Mouse (Mus musculus) intestine, embryonic 16.5 days (tissue): Measurements from ENCODE around the gene Slc3a1. TPM values are rescaled to one million over a fixed set of nuclear protein-coding genes. Genes with fewer than 3 reads are reported as not detected.

Experiments
- ATAC-seq: fragments of 200-750 bp; cut with Nextera tagmentation; 2 replicates; pipeline ENCODE4 v1.8.0; 2017; ENCODE audit warnings: moderate TSS enrichment, moderate library complexity
- H3K27ac ChIP-seq: fragments of 300-500 bp; sonication (generic); 2 replicates; pipeline ENCODE4 v1.5.1; 2014; ENCODE audit warnings: mild to moderate bottlenecking, low read length
- H3K27me3 ChIP-seq: fragments of 300-500 bp; sonication (generic); replicated peaks from 2 replicates; pipeline ENCODE4 v1.6.1; 2014; ENCODE audit warnings: low read length, control low read depth, mixed read lengths; ENCODE audit not compliant: control insufficient read depth, insufficient read depth
- H3K36me3 ChIP-seq: fragments of 300-500 bp; sonication (generic); 2 replicates; pipeline ENCODE4 v1.6.1; 2014; ENCODE audit warnings: low read length, control low read depth; ENCODE audit not compliant: control insufficient read depth, insufficient read depth
- H3K4me1 ChIP-seq: fragments of 300-500 bp; sonication (generic); 2 replicates; pipeline ENCODE4 v1.6.1; 2014; ENCODE audit warnings: low read length, control low read depth, mixed read lengths; ENCODE audit not compliant: control insufficient read depth, insufficient read depth
- H3K4me2 ChIP-seq: fragments of 300-500 bp; sonication (generic); 2 replicates; pipeline ENCODE4 v1.6.1; 2014; ENCODE audit warnings: low read depth, low read length, control low read depth
- H3K4me3 ChIP-seq: fragments of 300-500 bp; sonication (generic); 2 replicates; pipeline ENCODE4 v1.5.1; 2014; ENCODE audit warnings: mild to moderate bottlenecking, low read length
- H3K9ac ChIP-seq: fragments of 300-500 bp; sonication (generic); 2 replicates; pipeline ENCODE4 v1.6.1; 2014; ENCODE audit warnings: low read depth, low read length
- H3K9me3 ChIP-seq: fragments of 300-500 bp; sonication (generic); 2 replicates; pipeline ENCODE4 v1.6.1; 2016; ENCODE audit warnings: low read length, control low read depth; ENCODE audit not compliant: control insufficient read depth
- WGBS: fragments of 180-500 bp; shearing (Covaris S2); extraction: QIAGEN DNeasy Blood & Tissue Kit; methylation state at CpG from one replicate; pipeline ENCODE4 v1.1.7; 2014; 5-methylcytosine and 5-hydroxymethylcytosine counted together
- polyA plus RNA-seq: library from polyadenylated mRNA; unstranded; fragments of >200 nt; fragmentation: Nextera tagmentation; extraction: Ambion mirVana; gene quantifications from 2 replicates; pipeline ENCODE4 v1.2.1, GENCODE M21; 2015

The Slc3a1 gene
- polyA plus RNA-seq, 1 experiment from 2014 or later, result 72.2 TPM

- Histone ChIP-seq H3K4me2 (no peak overlapping the region), H3K4me1 (no peaks in the 10 kb centered on the region), H3K4me3 (no peak overlapping the region), H3K27me3 (no peaks in the 10 kb centered on the region), H3K9ac (no peak overlapping the region), H3K27ac (no peak overlapping the region), H3K36me3 (no peaks in the 10 kb centered on the region), H3K9me3 (no peaks in the 10 kb centered on the region)
- WGBS, result 77% methylated on average over 6 of the region's 6 CpGs
- ATAC-seq, result no peak
These were observed 14.7 kb upstream of the Slc3a1 start for GRCm38 (mm10) chr17:85013485-85013884.

GRCm38 (mm10) chr17:85014632-85015031 is 13.5 kb upstream of the Slc3a1 start:
- Histone ChIP-seq H3K4me1 (no peaks in the 10 kb centered on the region), H3K4me3 (no peak overlapping the region), H3K9me3 (no peaks in the 10 kb centered on the region), H3K9ac (no peak overlapping the region), H3K27me3 (no peaks in the 10 kb centered on the region), H3K36me3 (no peaks in the 10 kb centered on the region), H3K27ac (no peak overlapping the region), H3K4me2 (no peak overlapping the region)
- 90% methylated on average over 3 of the region's 3 CpGs for WGBS
- no peak for ATAC-seq

GRCm38 (mm10) chr17:85018344-85018743 is 9.8 kb upstream of the Slc3a1 start:
- no peaks in the 10 kb centered on the region for H3K36me3 ChIP-seq
- H3K4me1 ChIP-seq, result no peaks in the 10 kb centered on the region
- no peak overlapping the region for H3K4me2 ChIP-seq
- no peak for ATAC-seq
- 89% methylated on average over 3 of the region's 3 CpGs for WGBS
- H3K27me3 ChIP-seq, result no peaks in the 10 kb centered on the region
- H3K9ac ChIP-seq, result no peak overlapping the region
- H3K27ac ChIP-seq, result no peak overlapping the region
- H3K9me3 ChIP-seq, result no peaks in the 10 kb centered on the region
- no peak overlapping the region for H3K4me3 ChIP-seq

- no peak for ATAC-seq
- 78% methylated on average over 5 of the region's 5 CpGs for WGBS
- no peaks in the 10 kb centered on the region for H3K27me3 ChIP-seq
- H3K27ac ChIP-seq, result no peak overlapping the region
- H3K9ac ChIP-seq, result no peak overlapping the region
- no peak overlapping the region for H3K4me3 ChIP-seq
- H3K4me2 ChIP-seq, result no peak overlapping the region
- 0 out of 2 replicates have a peak, but pooled peaks cover under 1% of the 10 kb centered on the region for H3K4me1 ChIP-seq
- H3K9me3 ChIP-seq, result no peaks in the 10 kb centered on the region
- no peaks in the 10 kb centered on the region for H3K36me3 ChIP-seq
These were observed 9.4 kb upstream of the Slc3a1 start for GRCm38 (mm10) chr17:85018794-85019193.

GRCm38 (mm10) chr17:85020343-85020742 is 7.8 kb upstream of the Slc3a1 start:
- Histone ChIP-seq H3K9me3 (no peaks in the 10 kb centered on the region), H3K27me3 (no peaks in the 10 kb centered on the region), H3K4me1 (0 out of 2 replicates have a peak, but pooled peaks cover 5% of the 10 kb centered on the region), H3K36me3 (no peaks in the 10 kb centered on the region), H3K4me3 (no peak overlapping the region), H3K9ac (no peak overlapping the region), H3K27ac (no peak overlapping the region), H3K4me2 (no peak overlapping the region)
- no peak for ATAC-seq
- 88% methylated on average over 3 of the region's 3 CpGs for WGBS

DNA sequence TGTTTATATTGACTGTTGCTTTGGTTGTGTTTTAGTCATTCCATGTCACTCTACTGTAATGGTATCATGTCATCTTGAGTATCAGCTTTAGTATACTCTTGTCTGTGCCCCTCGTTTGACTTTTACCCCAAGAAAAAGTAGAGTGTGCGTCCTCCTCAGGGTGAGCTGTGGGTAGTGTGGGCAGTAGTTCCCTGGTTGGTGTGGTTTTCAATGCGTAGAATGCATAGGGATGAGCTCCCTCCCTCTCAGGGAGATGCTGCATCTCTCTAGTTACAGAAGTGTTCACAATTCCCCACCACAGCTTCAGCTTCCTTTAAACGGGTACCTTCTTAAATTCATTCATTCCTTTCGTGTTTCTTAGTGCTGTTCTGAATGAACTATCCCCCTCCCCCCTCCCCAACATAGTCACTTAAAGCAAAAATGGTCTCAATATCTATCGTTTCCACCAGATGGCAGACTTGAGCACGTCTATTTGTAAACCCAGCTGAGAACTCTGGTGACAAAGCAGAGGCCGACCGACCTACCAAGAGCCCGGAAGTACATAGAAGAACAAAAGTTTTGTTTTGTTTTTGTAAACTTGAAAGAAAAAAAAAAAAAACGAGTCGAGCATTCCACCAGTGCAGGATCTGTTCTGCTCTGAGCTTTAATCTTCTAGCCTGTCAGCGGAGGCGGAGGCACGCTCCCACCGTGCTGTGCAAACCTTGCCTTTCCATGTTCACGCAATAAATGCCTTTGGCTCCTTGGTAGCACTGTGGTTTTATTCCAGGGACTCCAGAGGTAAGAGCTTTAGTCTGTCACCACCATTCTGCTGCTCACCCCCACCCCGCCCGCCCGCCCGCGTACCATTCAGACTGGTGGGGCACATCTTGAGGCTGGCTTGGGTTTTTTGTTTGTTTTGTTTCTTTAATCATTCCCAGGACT is 4.7 kb upstream of the Slc3a1 start:
- H3K27ac ChIP-seq, result peak overlapping the region; percentile 50

DNA sequence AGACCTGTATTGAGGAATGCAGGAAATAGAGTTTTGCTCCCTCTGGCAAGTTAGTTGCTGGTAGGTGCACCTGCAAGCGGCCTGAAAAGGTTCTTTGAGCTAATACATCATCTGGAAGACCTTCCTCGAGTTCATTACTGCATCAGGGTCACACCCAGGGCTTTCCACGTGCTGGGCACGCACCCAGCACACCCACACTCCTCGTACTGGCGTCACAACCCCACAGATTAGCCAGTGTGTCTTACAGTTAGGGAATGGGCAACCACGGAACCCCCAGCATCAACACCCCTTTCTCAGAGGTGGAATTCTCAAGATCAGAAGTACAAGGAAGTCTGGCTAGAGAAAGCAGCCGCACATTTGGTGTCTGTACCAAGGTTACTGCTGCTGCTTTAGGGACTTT is 3.9 kb upstream of the Slc3a1 start:
- Histone ChIP-seq H3K4me2 (no peak overlapping the region), H3K36me3 (no peaks in the 10 kb centered on the region), H3K9ac (no peak overlapping the region), H3K9me3 (no peaks in the 10 kb centered on the region), H3K4me3 (no peak overlapping the region), H3K4me1 (0 out of 2 replicates have a peak, but pooled peaks cover 5% of the 10 kb centered on the region), H3K27me3 (no peaks in the 10 kb centered on the region), H3K27ac (peak overlapping the region; percentile 50; the same call in 1 of the 2 replicates)
- WGBS, result 64% methylated on average over 8 of the region's 8 CpGs
- ATAC-seq, result no peak

More for the DNA sequence above, 4.7 kb upstream of the Slc3a1 start:
- H3K27me3 ChIP-seq, result no peaks in the 10 kb centered on the region
- H3K9me3 ChIP-seq, result no peaks in the 10 kb centered on the region
- H3K36me3 ChIP-seq, result no peaks in the 10 kb centered on the region
- 45% methylated on average over 22 of the region's 22 CpGs for WGBS
- no peak for ATAC-seq
- H3K4me1 ChIP-seq, result 0 out of 2 replicates have a peak, but pooled peaks cover 5% of the 10 kb centered on the region
- no peak overlapping the region for H3K4me3 ChIP-seq
- H3K9ac ChIP-seq, result no peak overlapping the region
- H3K4me2 ChIP-seq, result peak overlapping the region; percentile 31

- Histone ChIP-seq H3K27me3 (no peaks in the 10 kb centered on the region), H3K9ac (no peak overlapping the region), H3K4me3 (no peak overlapping the region), H3K4me2 (no peak overlapping the region), H3K27ac (no peak overlapping the region), H3K9me3 (no peaks in the 10 kb centered on the region), H3K36me3 (no peaks in the 10 kb centered on the region), H3K4me1 (0 out of 2 replicates have a peak, but pooled peaks cover 5% of the 10 kb centered on the region)
- ATAC-seq, result no peak
- WGBS, result 85% methylated on average over 6 of the region's 6 CpGs
These were observed 3.0 kb upstream of the Slc3a1 start for GRCm38 (mm10) chr17:85025151-85025550.

GRCm38 (mm10) chr17:85026436-85026835 is 1.7 kb upstream of the Slc3a1 start:
- Histone ChIP-seq H3K36me3 (no peaks in the 10 kb centered on the region), H3K27ac (peak overlapping the region; percentile 53; the same call in 1 of the 2 replicates), H3K27me3 (no peaks in the 10 kb centered on the region), H3K4me3 (no peak overlapping the region), H3K4me1 (0 out of 2 replicates have a peak, but pooled peaks cover 9% of the 10 kb centered on the region), H3K9ac (no peak overlapping the region), H3K9me3 (no peaks in the 10 kb centered on the region), H3K4me2 (no peak overlapping the region)
- ATAC-seq, result no peak
- 79% methylated on average over 6 of the region's 6 CpGs for WGBS
